Mouse (Mus musculus) hindbrain, embryonic 13.5 days (tissue): ENCODE results near the gene Il4ra. TPM values are rescaled to one million over a fixed set of nuclear protein-coding genes. Genes with fewer than 3 reads are reported as not detected.

ENCODE experiments used
- polyA plus RNA-seq: library from polyadenylated mRNA; unstranded; fragments of >200 nt; fragmentation: Nextera tagmentation; extraction: Ambion mirVana; gene quantifications from 2 replicates; pipeline ENCODE4 v1.2.1, GENCODE M21; 2015

The Il4ra gene
- polyA plus RNA-seq, 1 experiment from 2014 or later, result 4.1 TPM

Other genes starting within 250 kb of the Il4ra start
- 5.4 and 5.9 TPM in 2 replicates for gene Kdm8, start 107.4 kb upstream of the Il4ra start, polyA plus RNA-seq
- 104 TPM in 2 replicates for gene Nsmce1, start 60.5 kb upstream of the Il4ra start, polyA plus RNA-seq
- 0.69 and 0.82 TPM in 2 replicates for gene Il21r, start 51.3 kb downstream of the Il4ra start, polyA plus RNA-seq
- 31.0 and 31.8 TPM in 2 replicates for gene Gtf3c1, start 155.7 kb downstream of the Il4ra start, polyA plus RNA-seq
- 6.8 and 7.6 TPM in 2 replicates for gene D430042O09Rik, start 155.8 kb downstream of the Il4ra start, polyA plus RNA-seq